Mouse (Mus musculus) neural tube, embryonic 11.5 days (tissue): ENCODE data around the gene Cacna1g. TPM values are rescaled to one million over a fixed set of nuclear protein-coding genes. Genes with fewer than 3 reads are reported as not detected.
A peak's percentile ranks its signal among the peaks of the same experiment; 100 is the strongest.
"Not testable (repeated sequence)": the region's sequence is repeated elsewhere in the genome, so short reads cannot be mapped to it uniquely, and the experiment has no call there.

Experiments
- ATAC-seq: fragments of 200-750 bp; cut with Nextera tagmentation; 2 replicates; pipeline ENCODE4 v1.8.0; 2017; ENCODE audit warnings: moderate number of reproducible peaks, mild to moderate bottlenecking, moderate TSS enrichment, moderate library complexity; ENCODE audit not compliant: insufficient read depth, low FRiP score, low TSS enrichment
- DNase-seq: peaks from one replicate; pipeline ENCODE4 v3.0.0-alpha.2; 2015; ENCODE audit warnings: low spot score
- H3K27ac ChIP-seq: fragments of 300-500 bp; sonication (generic); 2 replicates; pipeline ENCODE4 v1.5.1; 2014; ENCODE audit warnings: low read depth, mild to moderate bottlenecking, low read length
- H3K27me3 ChIP-seq: fragments of 300-500 bp; sonication (generic); 2 replicates; pipeline ENCODE4 v1.6.1; 2014; ENCODE audit warnings: mild to moderate bottlenecking, low read length, mixed read lengths; ENCODE audit not compliant: control insufficient read depth, insufficient read depth
- H3K36me3 ChIP-seq: fragments of 300-500 bp; sonication (generic); 2 replicates; pipeline ENCODE4 v1.6.1; 2014; ENCODE audit warnings: mild to moderate bottlenecking, low read length, moderate library complexity, mixed read lengths; ENCODE audit not compliant: control insufficient read depth, insufficient read depth
- H3K4me1 ChIP-seq: fragments of 300-500 bp; sonication (generic); 2 replicates; pipeline ENCODE4 v1.6.1; 2014; ENCODE audit warnings: low read length, mixed read lengths; ENCODE audit not compliant: control insufficient read depth, insufficient read depth
- H3K4me2 ChIP-seq: fragments of 300-500 bp; sonication (generic); 2 replicates; pipeline ENCODE4 v1.6.1; 2014; ENCODE audit warnings: low read depth, mild to moderate bottlenecking, moderate library complexity
- H3K4me3 ChIP-seq: fragments of 300-500 bp; sonication (generic); 2 replicates; pipeline ENCODE4 v1.5.1; 2014; ENCODE audit warnings: low read depth, low read length
- H3K9ac ChIP-seq: fragments of 300-500 bp; sonication (generic); 2 replicates; pipeline ENCODE4 v1.6.1; 2014; ENCODE audit warnings: mild to moderate bottlenecking, low read length
- H3K9me3 ChIP-seq: fragments of 300-500 bp; sonication (generic); 2 replicates; pipeline ENCODE4 v1.6.1; 2016; ENCODE audit warnings: low read length; ENCODE audit not compliant: control insufficient read depth
- whole genome bisulfite sequencing: fragments of 180-500 bp; shearing (Covaris S2); extraction: QIAGEN DNeasy Blood & Tissue Kit; methylation state at CpG from one replicate; pipeline ENCODE4 v1.1.7; 2014; 5-methylcytosine and 5-hydroxymethylcytosine counted together
- polyA plus RNA-seq: library from polyadenylated mRNA; unstranded; fragments of >200 nt; fragmentation: Nextera tagmentation; extraction: Ambion mirVana; gene quantifications from 2 replicates; pipeline ENCODE4 v1.2.1, GENCODE M21; 2014

Cacna1g gene
- polyA plus RNA-seq, 1 experiment from 2014 or later = 9.0 TPM

DNA sequence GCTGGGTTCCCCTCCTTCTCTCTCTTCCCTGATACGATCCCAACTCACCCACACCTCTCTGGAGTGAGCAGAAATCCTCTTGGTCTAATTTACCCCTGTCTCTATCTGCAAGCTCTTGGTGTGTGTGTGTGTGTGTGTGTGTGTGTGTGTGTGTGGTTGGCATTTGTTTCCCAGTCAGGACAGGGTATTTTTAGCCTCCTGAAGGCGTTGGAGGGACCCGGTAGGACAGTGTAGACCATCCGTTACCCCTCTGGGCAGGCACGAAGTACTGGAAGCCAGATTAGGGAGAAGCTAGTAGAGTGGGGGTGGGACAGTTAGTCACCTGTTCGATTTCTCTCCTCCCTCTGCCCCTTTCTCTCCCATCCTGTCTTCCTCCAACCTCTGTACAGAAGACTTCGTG, 79.9 kb downstream of the Cacna1g start:
- Histone ChIP-seq H3K27me3 (peaks cover 6% of the 10 kb centered on the region; the same call in 1 of the 2 replicates), H3K4me1 (no peaks in the 10 kb centered on the region), H3K4me2 (no peak overlapping the region), H3K27ac (no peak overlapping the region), H3K9me3 (no peaks in the 10 kb centered on the region), H3K4me3 (no peak overlapping the region), H3K9ac (no peak overlapping the region), H3K36me3 (no peaks in the 10 kb centered on the region)
- DNase-seq (no peak), ATAC-seq (no peak)
- WGBS = 89% methylated on average over 7 of the region's 7 CpGs

DNA sequence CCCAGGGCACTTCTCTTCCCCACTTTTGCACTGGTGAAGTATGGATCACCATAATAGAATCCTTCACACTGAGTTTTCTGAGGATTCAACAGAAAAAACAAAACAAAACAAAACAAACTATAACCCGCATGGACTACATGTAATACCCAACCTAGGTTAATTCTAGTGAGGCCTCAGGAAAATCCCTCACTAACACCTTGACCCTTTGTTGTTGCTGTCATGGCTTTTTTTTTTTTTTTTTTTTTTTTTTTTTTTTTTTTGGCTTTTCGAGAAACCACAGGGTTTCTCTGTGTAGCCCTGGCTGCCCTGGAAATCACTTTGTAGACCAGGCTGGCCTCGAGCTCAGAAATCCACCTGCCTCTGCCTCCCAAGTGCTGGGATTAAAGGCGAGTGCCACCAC, 80.5 kb downstream of the Cacna1g start:
- H3K9ac ChIP-seq, H3K4me2 ChIP-seq, H3K27ac ChIP-seq, DNase-seq, H3K36me3 ChIP-seq, H3K9me3 ChIP-seq, H3K27me3 ChIP-seq, H3K4me3 ChIP-seq, ATAC-seq, H3K4me1 ChIP-seq: not testable (repeated sequence)
- 80% methylated on average over 4 of the region's 4 CpGs for WGBS

DNA sequence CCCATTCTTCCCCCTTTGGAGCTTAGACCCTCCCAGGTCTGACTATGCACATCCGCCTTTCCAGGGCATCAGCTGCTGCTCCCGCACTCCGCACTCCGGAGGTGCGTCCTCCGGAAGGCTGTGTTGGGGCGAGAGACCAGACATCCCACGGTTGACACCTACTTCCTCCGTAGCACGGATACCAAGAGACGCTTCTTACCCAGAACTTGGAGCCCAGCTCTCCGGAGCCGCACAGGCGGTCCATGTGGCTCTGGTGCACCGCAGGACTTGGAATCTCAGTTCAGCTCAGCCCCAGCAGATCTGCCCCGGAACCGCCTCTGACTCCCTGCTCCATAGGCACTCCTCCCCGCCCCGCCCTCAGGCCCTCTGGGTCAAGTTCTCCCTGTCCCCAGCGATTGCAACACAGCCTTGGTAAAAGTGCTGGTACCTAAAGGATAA, 81.3 kb downstream of the Cacna1g start, which contains the start of gene Abcc3:
Abcc3 (minus strand) TSS at position 326 of the 438 bp plus-strand sequence.
- Histone ChIP-seq H3K27me3 (peaks cover 6% of the 10 kb centered on the region; the same call in 1 of the 2 replicates), H3K9me3 (no peaks in the 10 kb centered on the region), H3K4me2 (peak within 1 kb of the TSS; percentile 30), H3K4me3 (no peak within 1 kb of the TSS), H3K4me1 (no peaks in the 10 kb centered on the region), H3K9ac (peak within 1 kb of the TSS; percentile 29; the same call in 1 of the 2 replicates), H3K36me3 (no peaks in the 10 kb centered on the region), H3K27ac (no peak within 1 kb of the TSS)
- DNase-seq (peak; percentile 10), ATAC-seq (no peak)
- 11% methylated on average over 20 of the region's 20 CpGs for WGBS

DNA sequence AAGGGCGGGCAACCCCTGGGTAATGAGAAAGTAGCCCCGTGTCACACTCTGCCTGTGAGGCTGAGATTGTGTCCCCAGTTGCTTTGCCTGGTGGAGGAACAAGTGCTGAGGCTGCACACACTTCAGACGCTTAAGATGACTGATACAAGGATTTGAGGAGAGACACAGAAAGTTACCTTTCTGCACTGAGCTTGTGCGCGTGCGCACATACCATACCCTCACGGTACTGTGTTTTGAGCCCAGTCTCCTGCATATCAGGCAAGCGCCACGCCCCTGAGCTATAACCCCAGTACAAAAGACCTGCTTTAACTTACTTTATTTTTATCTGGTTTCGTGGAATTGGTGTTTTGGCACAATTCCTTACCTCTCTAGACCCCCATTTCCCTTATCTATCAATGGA, 82.3 kb downstream of the Cacna1g start:
- H3K9me3 ChIP-seq = no peaks in the 10 kb centered on the region
- ATAC-seq = no peak
- peaks cover 6% of the 10 kb centered on the region; the same call in 1 of the 2 replicates for H3K27me3 ChIP-seq
- H3K9ac ChIP-seq = no peak overlapping the region
- no peaks in the 10 kb centered on the region for H3K4me1 ChIP-seq
- H3K4me2 ChIP-seq = no peak overlapping the region
- no peak overlapping the region for H3K27ac ChIP-seq
- H3K36me3 ChIP-seq = no peaks in the 10 kb centered on the region
- DNase-seq = no peak
- WGBS = 91% methylated on average over 10 of the region's 10 CpGs
- H3K4me3 ChIP-seq = no peak overlapping the region

DNA sequence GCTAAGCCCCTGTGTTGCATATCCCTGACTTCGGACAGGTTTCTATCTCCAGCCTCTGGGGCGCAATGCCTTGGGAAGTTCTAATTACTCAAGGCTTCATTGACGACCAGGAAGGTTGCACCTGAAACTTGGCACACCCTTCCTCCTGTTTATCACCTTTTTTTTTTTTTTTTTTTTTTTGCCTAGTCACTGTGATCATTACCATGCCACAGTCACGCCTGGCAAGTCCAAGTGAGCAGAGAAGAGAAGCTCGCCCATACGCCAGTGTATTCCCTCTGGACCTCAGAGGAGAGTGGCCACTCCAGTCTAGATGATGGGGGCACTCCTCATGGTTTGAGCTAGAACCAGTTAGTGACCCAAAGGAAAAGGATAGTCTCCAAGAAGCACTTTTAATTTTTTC, 83.2 kb downstream of the Cacna1g start:
- Histone ChIP-seq H3K36me3 (no peaks in the 10 kb centered on the region), H3K4me1 (peaks cover 7% of the 10 kb centered on the region), H3K9ac (no peak overlapping the region), H3K4me2 (no peak overlapping the region), H3K9me3 (no peaks in the 10 kb centered on the region), H3K27ac (no peak overlapping the region), H3K27me3 (peaks cover 6% of the 10 kb centered on the region; the same call in 1 of the 2 replicates), H3K4me3 (no peak overlapping the region)
- ATAC-seq (no peak), DNase-seq (no peak)
- 85% methylated on average over 6 of the region's 6 CpGs for WGBS

DNA sequence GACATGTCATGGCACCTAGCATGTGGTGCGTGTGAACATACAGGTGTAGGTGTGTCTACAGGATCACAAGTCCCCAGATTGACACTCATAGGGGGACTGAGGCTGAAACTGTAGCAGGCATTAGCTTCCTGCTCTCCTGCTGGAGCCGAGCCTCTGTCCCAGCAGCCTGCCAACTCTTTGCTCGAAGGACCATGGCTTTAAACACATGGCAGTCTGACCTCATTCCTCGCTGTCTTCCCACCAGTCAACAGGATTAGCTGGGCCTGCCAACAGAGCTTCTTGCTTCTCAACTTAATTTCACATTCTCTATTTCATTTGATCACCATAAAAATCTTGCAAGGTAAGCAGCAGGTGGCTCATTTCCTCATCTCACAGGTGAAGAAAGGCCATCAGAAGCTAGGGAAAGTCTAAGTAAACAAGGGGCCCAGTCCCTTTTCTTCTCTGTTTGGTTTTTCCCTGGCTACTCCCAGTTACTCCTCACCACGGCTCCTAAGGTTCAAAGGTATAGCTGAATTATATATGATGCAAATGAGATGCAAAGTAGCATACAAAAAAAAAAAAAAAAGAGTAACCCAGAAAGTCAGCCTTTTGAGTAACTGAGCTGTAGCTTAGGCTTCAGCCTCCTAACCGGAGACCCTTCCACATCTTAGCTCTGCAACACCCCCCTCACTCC, 84.1 kb downstream of the Cacna1g start:
- DNase-seq = peak; percentile 0
- Histone ChIP-seq H3K27ac (no peak overlapping the region), H3K36me3 (no peaks in the 10 kb centered on the region), H3K4me1 (peaks cover 10% of the 10 kb centered on the region), H3K4me2 (no peak overlapping the region), H3K4me3 (no peak overlapping the region), H3K9ac (no peak overlapping the region), H3K9me3 (no peaks in the 10 kb centered on the region), H3K27me3 (peaks cover 6% of the 10 kb centered on the region; the same call in 1 of the 2 replicates)
- ATAC-seq = no peak
- WGBS = 83% methylated on average over 6 of the region's 6 CpGs

DNA sequence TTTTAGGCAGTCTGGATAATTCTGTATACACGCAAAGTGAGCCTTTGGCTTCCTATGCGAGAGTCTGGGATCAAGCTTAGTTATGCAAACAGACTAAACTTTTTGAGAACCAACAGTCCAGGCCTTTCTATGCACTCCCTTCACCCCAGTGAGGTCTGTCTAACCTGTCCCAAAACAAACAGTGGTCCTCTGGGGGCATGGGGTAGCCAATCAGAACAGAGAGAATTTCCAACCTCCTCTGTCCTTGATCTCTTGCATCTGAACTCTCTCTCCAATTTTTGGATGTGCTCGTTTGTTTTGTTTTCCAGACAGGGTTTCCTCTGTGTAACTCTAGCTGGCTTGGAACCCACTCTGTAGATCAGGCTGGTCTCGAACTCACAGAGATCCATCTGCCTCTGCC, 85.0 kb downstream of the Cacna1g start:
- peaks cover 6% of the 10 kb centered on the region; the same call in 1 of the 2 replicates for H3K27me3 ChIP-seq
- no peak overlapping the region for H3K27ac ChIP-seq
- H3K9ac ChIP-seq = no peak overlapping the region
- no peak overlapping the region for H3K4me3 ChIP-seq
- no peak overlapping the region for H3K4me2 ChIP-seq
- DNase-seq (peak; percentile 1), ATAC-seq (no peak)
- H3K9me3 ChIP-seq = no peaks in the 10 kb centered on the region
- H3K36me3 ChIP-seq = no peaks in the 10 kb centered on the region
- 89% methylated on average over 4 of the region's 4 CpGs for WGBS
- peaks cover 10% of the 10 kb centered on the region for H3K4me1 ChIP-seq

DNA sequence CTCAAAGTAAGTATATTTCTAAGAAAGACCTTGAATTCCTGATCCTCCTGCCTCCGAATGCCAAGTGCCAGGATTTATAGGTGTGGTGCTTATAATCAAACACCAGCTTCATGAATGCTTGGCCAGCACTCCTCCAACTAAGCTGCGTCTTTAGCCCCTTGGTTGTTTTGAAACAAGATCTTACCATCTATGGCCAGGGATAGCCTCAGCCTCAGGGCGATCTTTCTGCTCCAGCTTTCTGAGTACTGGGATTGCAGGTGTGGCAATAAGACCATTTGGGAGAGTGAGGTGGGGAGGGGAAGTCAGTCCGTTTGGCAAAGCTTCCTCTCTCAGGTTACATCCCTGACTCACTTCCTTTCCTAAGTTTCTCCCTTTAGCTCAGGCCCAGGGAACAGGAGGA, 86.2 kb downstream of the Cacna1g start:
- Histone ChIP-seq H3K36me3 (no peaks in the 10 kb centered on the region), H3K4me3 (no peak overlapping the region), H3K4me1 (peaks cover 10% of the 10 kb centered on the region), H3K27ac (no peak overlapping the region), H3K9me3 (no peaks in the 10 kb centered on the region), H3K9ac (no peak overlapping the region), H3K4me2 (no peak overlapping the region), H3K27me3 (peaks cover 4% of the 10 kb centered on the region; the same call in 1 of the 2 replicates)
- DNase-seq (peak; percentile 5), ATAC-seq (no peak)
- WGBS = 74% methylated on average over 4 of the region's 4 CpGs
